Mouse (Mus musculus) MEL (cell line): ENCODE data around the gene Chchd10. TPM values are rescaled to one million over a fixed set of nuclear protein-coding genes. Genes with fewer than 3 reads are reported as not detected.

Experiments
- DNase-seq: peaks from one replicate; pipeline ENCODE4 v3.0.0; 2011; ENCODE audit warnings: low read depth, low spot score
- H3K27ac ChIP-seq: 2 replicates; pipeline ENCODE4 v1.5.1; 2012; ENCODE audit warnings: low read depth, mild to moderate bottlenecking, control low read depth, low read length, moderate library complexity; ENCODE audit not compliant: control insufficient read depth
- H3K27me3 ChIP-seq, 2 experiments: fragments of 150-350 bp in 1 of 2; sonication (generic) in 1 of 2; 2 replicates each; pipeline ENCODE4 v1.6.1; 2012; ENCODE audit warnings: low read length in 2 of 2, mild to moderate bottlenecking in 2 of 2, improper control_type of control experiment in 1 of 2, moderate library complexity in 1 of 2; ENCODE audit not compliant: insufficient read depth in 2 of 2, control insufficient read depth in 1 of 2
- H3K36me3 ChIP-seq, 2 experiments: 2 replicates each; pipeline ENCODE4 v1.6.1; 2012 to 2014; ENCODE audit warnings: low read length in 2 of 2, improper control_type of control experiment in 1 of 2, inconsistent platforms in 1 of 2, mild to moderate bottlenecking in 1 of 2; ENCODE audit not compliant: insufficient read depth in 2 of 2, control insufficient read depth in 1 of 2
- H3K4me1 ChIP-seq, 2 experiments: fragments of 150-350 bp in 1 of 2; sonication (generic) in 1 of 2; 2 replicates each; pipeline ENCODE4 v1.6.1; 2012; ENCODE audit warnings: low read length in 2 of 2, improper control_type of control experiment in 1 of 2, mild to moderate bottlenecking in 1 of 2; ENCODE audit not compliant: insufficient read depth in 2 of 2, control insufficient read depth in 1 of 2
- H3K4me3 ChIP-seq, 2 experiments: fragments of 150-350 bp in 1 of 2; sonication (generic) in 1 of 2; 2 replicates each; pipeline ENCODE4 v1.5.1; 2012; ENCODE audit warnings: low read depth in 2 of 2, low read length in 2 of 2, mild to moderate bottlenecking in 2 of 2, moderate library complexity in 2 of 2, control low read depth in 1 of 2, improper control_type of control experiment in 1 of 2; ENCODE audit not compliant: control insufficient read depth in 1 of 2, insufficient read depth in 1 of 2
- H3K79me2 ChIP-seq: 2 replicates; pipeline ENCODE4 v1.6.1; 2012; ENCODE audit warnings: mild to moderate bottlenecking, low read length, moderate library complexity; ENCODE audit not compliant: control insufficient read depth, poor library complexity, insufficient read depth
- H3K9ac ChIP-seq: 2 replicates; pipeline ENCODE4 v1.6.1; 2012; ENCODE audit warnings: low read depth, mild to moderate bottlenecking, control low read depth, low read length, moderate library complexity; ENCODE audit not compliant: control insufficient read depth, poor library complexity, severe bottlenecking
- H3K9me3 ChIP-seq: fragments of 150-350 bp; sonication (generic); replicated peaks from 2 replicates; pipeline ENCODE4 v1.6.1; 2012; ENCODE audit warnings: mild to moderate bottlenecking, low read length, improper control_type of control experiment, moderate library complexity; ENCODE audit not compliant: insufficient read depth
- CHD1 ChIP-seq: IDR thresholded peaks from 2 replicates; pipeline ENCODE4 v1.6.1; 2012; ENCODE audit warnings: low read depth, mild to moderate bottlenecking, inconsistent platforms, low read length, improper control_type of control experiment
- CTCF ChIP-seq, 3 experiments: IDR thresholded peaks in 2 of 3; conservative IDR thresholded peaks in 1 of 3; 2 replicates each; pipeline ENCODE4 v1.5.1; 2011 to 2012; ENCODE audit warnings: low read length in 3 of 3, low read depth in 2 of 3, mild to moderate bottlenecking in 2 of 3, improper control_type of control experiment in 1 of 3, inconsistent platforms in 1 of 3, mixed read lengths in 1 of 3, moderate library complexity in 1 of 3; ENCODE audit not compliant: control insufficient read depth in 1 of 3, insufficient read depth in 1 of 3, poor library complexity in 1 of 3, severe bottlenecking in 1 of 3
- GABPA ChIP-seq: IDR thresholded peaks from 2 replicates; pipeline ENCODE4 v1.6.1; 2012; ENCODE audit warnings: low read depth, mild to moderate bottlenecking, inconsistent platforms, low read length, improper control_type of control experiment, moderate library complexity
- GATA1 ChIP-seq: IDR thresholded peaks from 2 replicates; pipeline ENCODE4 v1.6.1; 2011; ENCODE audit warnings: low read depth, low read length, improper control_type of control experiment
- HCFC1 ChIP-seq: IDR thresholded peaks from 2 replicates; pipeline ENCODE4 v1.6.1; 2012; ENCODE audit warnings: low read depth, mild to moderate bottlenecking, inconsistent platforms, low read length, improper control_type of control experiment, moderate library complexity
- JUND ChIP-seq: IDR thresholded peaks from 2 replicates; pipeline ENCODE4 v1.6.1; 2011; ENCODE audit warnings: low read depth, mild to moderate bottlenecking, improper control_type of control experiment, low read length
- KAT2A ChIP-seq: conservative IDR thresholded peaks from 2 replicates; pipeline ENCODE4 v1.6.1; 2012; ENCODE audit warnings: low read depth, low read length, improper control_type of control experiment, inconsistent platforms
- MAZ ChIP-seq: IDR thresholded peaks from 2 replicates; pipeline ENCODE4 v1.6.1; 2012; ENCODE audit warnings: low read depth, mild to moderate bottlenecking, inconsistent platforms, low read length, improper control_type of control experiment
- MEF2A ChIP-seq: IDR thresholded peaks from 2 replicates; pipeline ENCODE4 v1.6.1; 2014; ENCODE audit warnings: low read depth, mild to moderate bottlenecking, inconsistent platforms, low read length, improper control_type of control experiment; ENCODE audit not compliant: poor library complexity, insufficient replicate concordance, severe bottlenecking; ENCODE audit errors: extremely low read depth
- NRF1 ChIP-seq: IDR thresholded peaks from 2 replicates; pipeline ENCODE4 v1.6.1; 2014; ENCODE audit warnings: low read depth, mild to moderate bottlenecking, inconsistent platforms, low read length, improper control_type of control experiment, moderate library complexity; ENCODE audit not compliant: poor library complexity, insufficient read depth, severe bottlenecking
- POLR2AphosphoS2 ChIP-seq: IDR thresholded peaks from 2 replicates; pipeline ENCODE4 v1.6.1; 2011; ENCODE audit warnings: low read length, improper control_type of control experiment
- RAD21 ChIP-seq: IDR thresholded peaks from 2 replicates; pipeline ENCODE4 v1.6.1; 2011; ENCODE audit warnings: mild to moderate bottlenecking, low read depth, low read length, improper control_type of control experiment
- RCOR1 ChIP-seq: IDR thresholded peaks from 2 replicates; pipeline ENCODE4 v1.6.1; 2012; ENCODE audit warnings: low read depth, mild to moderate bottlenecking, inconsistent platforms, low read length, improper control_type of control experiment
- TBP ChIP-seq: IDR thresholded peaks from 2 replicates; pipeline ENCODE4 v1.8.0; 2011; ENCODE audit warnings: low read depth, low read length, improper control_type of control experiment
- USF1 ChIP-seq: IDR thresholded peaks from 2 replicates; pipeline ENCODE4 v1.6.1; 2014; ENCODE audit warnings: low read depth, mild to moderate bottlenecking, inconsistent platforms, low read length, improper control_type of control experiment, moderate library complexity
- USF2 ChIP-seq, 2 experiments: IDR thresholded peaks; 2 replicates each; pipeline ENCODE4 v1.6.1; 2011 to 2012; ENCODE audit warnings: improper control_type of control experiment in 2 of 2, low read length in 2 of 2, borderline replicate concordance in 1 of 2, inconsistent platforms in 1 of 2, low read depth in 1 of 2, mild to moderate bottlenecking in 1 of 2; ENCODE audit not compliant: insufficient read depth in 1 of 2
- ZKSCAN1 ChIP-seq: IDR thresholded peaks from 2 replicates; pipeline ENCODE4 v1.6.1; 2012; ENCODE audit warnings: low read depth, mild to moderate bottlenecking, inconsistent platforms, low read length, improper control_type of control experiment, moderate library complexity
- ZMIZ1 ChIP-seq: IDR thresholded peaks from 2 replicates; pipeline ENCODE4 v1.6.1; 2012; ENCODE audit warnings: low read depth, mild to moderate bottlenecking, inconsistent platforms, low read length, improper control_type of control experiment, moderate library complexity
- polyA plus RNA-seq, 2 experiments: library from polyadenylated mRNA; stranded (reverse) in 1 of 2; unstranded in 1 of 2; fragments of >175 nt in 1 of 2; fragments of >200 nt in 1 of 2; gene quantifications; 2 replicates each; pipeline versions ENCODE4 v1.2.1 to v1.2.4; 2012; ENCODE audit warnings: low replicate concordance in 2 of 2, low read depth in 1 of 2; ENCODE audit not compliant: insufficient read length in 2 of 2, insufficient read depth in 1 of 2, missing spikeins in 1 of 2
- total RNA-seq: library from RNA; depleted of rRNA; stranded (reverse); fragments of 300-350 nt; gene quantifications from 2 replicates; pipeline ENCODE4 v1.2.3, GENCODE M21; 2012

Chchd10 gene
- total and polyA plus RNA-seq, 3 experiments = 143 to 428 TPM; not detected in 1

DNA sequence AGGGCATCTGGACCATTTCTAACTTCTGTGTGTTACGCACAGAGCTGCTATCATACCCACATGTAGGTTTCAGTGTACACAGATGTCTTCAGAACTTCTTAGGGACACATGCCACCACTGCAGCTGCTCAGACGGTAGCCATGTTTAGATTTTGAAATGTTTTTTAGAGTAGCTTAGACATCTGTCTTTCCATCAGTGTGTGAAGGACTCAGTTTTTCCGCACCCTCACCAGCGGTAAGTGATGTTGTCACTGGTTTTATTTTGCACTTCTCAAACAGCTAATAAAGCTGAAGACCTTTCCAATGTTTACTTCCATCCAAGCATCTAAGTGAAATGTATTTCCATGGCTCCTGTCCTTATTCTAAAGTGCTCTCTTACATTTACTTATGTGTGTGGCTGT, 26.0 kb upstream of the Chchd10 start:
- Histone ChIP-seq H3K4me3 (no peak overlapping the region), H3K27ac (no peak overlapping the region), H3K36me3 (peaks cover 0 to 33% of the 10 kb centered on the region in 2 experiments; a peak in 2 of 4 replicates), H3K27me3 (no peaks in the 10 kb centered on the region), H3K4me1 (no peaks in the 10 kb centered on the region), H3K79me2 (no peaks in the 10 kb centered on the region), H3K9ac (no peak overlapping the region), H3K9me3 (no peaks in the 10 kb centered on the region)
- DNase-seq = no peak
- no peak for TF ChIP-seq TBP
- TF ChIP-seq ZKSCAN1 = no peak
- TF ChIP-seq ZMIZ1 = no peak
- TF ChIP-seq GATA1 = no peak
- TF ChIP-seq GABPA = no peak
- TF ChIP-seq NRF1 = no peak
- TF ChIP-seq RCOR1 = no peak
- TF ChIP-seq USF2 (IDR thresholded peaks at IDR 0.05; ENCODE audit: borderline replicate concordance in 1 of 2, insufficient read depth in 1 of 2, low read depth in 1 of 2, low read length in 2 of 2) = no peak
- TF ChIP-seq KAT2A = no peak
- TF ChIP-seq CHD1 = no peak
- TF ChIP-seq MEF2A = no peak
- no peak for TF ChIP-seq USF1
- no peak for TF ChIP-seq CTCF (IDR thresholded peaks at IDR 0.05 in 2 of 3, conservative IDR thresholded peaks at IDR 0.05 in 1 of 3; ENCODE audit: control insufficient read depth in 1 of 3, insufficient read depth in 1 of 3, low read depth in 2 of 3, low read length in 3 of 3, poor library complexity in 1 of 3, severe bottlenecking in 1 of 3)
- no peak for TF ChIP-seq JUND
- TF ChIP-seq MAZ = no peak
- no peak for TF ChIP-seq POLR2AphosphoS2
- no peak for TF ChIP-seq HCFC1

DNA sequence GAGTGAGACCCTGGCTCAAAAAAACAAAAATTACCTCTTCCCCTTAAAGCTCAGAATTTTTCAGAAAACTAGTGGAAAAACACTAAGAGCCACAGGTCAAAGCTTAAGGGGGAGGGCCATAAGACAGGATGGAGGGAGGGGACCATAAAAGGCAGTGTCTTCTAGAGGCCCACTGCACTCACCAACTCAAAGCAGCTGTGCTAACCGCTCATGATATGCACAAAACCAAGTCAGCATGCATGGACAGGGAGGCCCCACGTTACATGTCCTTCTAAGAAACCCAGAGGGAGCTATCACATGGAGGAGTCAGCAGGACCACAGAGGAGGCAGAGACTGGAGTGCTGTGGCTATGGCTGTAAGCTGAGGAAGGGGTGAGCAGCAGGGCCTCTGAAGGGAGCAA, 22.2 kb upstream of the Chchd10 start:
- no peaks in the 10 kb centered on the region for H3K27me3 ChIP-seq
- TF ChIP-seq RAD21 = no peak
- TF ChIP-seq ZKSCAN1 = no peak
- TF ChIP-seq, all 39 proteins: peak for 0
- peaks cover 0 to 5% of the 10 kb centered on the region in 2 experiments; a peak in 1 of 4 replicates for H3K4me1 ChIP-seq
- DNase-seq = no peak
- H3K9me3 ChIP-seq = no peaks in the 10 kb centered on the region
- no peaks in the 10 kb centered on the region for H3K79me2 ChIP-seq
- H3K9ac ChIP-seq = no peak overlapping the region
- H3K36me3 ChIP-seq = peaks cover 5 to 22% of the 10 kb centered on the region in 2 experiments
- no peak overlapping the region for H3K4me3 ChIP-seq
- H3K27ac ChIP-seq = no peak overlapping the region
